Mouse (Mus musculus) neural tube, embryonic 12.5 days (tissue): ENCODE results near the gene Eml6. TPM values are rescaled to one million over a fixed set of nuclear protein-coding genes. Genes with fewer than 3 reads are reported as not detected.

Experiments used
- ATAC-seq: fragments of 200-750 bp; cut with Nextera tagmentation; 2 replicates; pipeline ENCODE4 v1.8.0; 2017; ENCODE audit warnings: low read depth, mild to moderate bottlenecking, moderate TSS enrichment, moderate library complexity; ENCODE audit not compliant: low FRiP score
- H3K27ac ChIP-seq: fragments of 300-500 bp; sonication (generic); 2 replicates; pipeline ENCODE4 v1.5.1; 2016
- H3K27me3 ChIP-seq: fragments of 300-500 bp; sonication (generic); replicated peaks from 2 replicates; pipeline ENCODE4 v1.6.1; 2016; ENCODE audit warnings: mild to moderate bottlenecking
- H3K36me3 ChIP-seq: fragments of 300-500 bp; sonication (generic); 2 replicates; pipeline ENCODE4 v1.6.1; 2016; ENCODE audit warnings: mild to moderate bottlenecking
- H3K4me1 ChIP-seq: fragments of 300-500 bp; sonication (generic); 2 replicates; pipeline ENCODE4 v1.6.1; 2016
- H3K4me2 ChIP-seq: fragments of 300-500 bp; sonication (generic); replicated peaks from 2 replicates; pipeline ENCODE4 v1.6.1; 2016; ENCODE audit warnings: mild to moderate bottlenecking
- H3K4me3 ChIP-seq: fragments of 300-500 bp; sonication (generic); 2 replicates; pipeline ENCODE4 v1.5.1; 2016
- H3K9ac ChIP-seq: fragments of 300-500 bp; sonication (generic); 2 replicates; pipeline ENCODE4 v1.6.1; 2016; ENCODE audit warnings: mild to moderate bottlenecking
- H3K9me3 ChIP-seq: fragments of 300-500 bp; sonication (generic); 2 replicates; pipeline ENCODE4 v1.6.1; 2016; ENCODE audit warnings: mild to moderate bottlenecking
- WGBS: fragments of 180-500 bp; shearing (Covaris S2); methylation state at CpG from one replicate; pipeline ENCODE4 v1.1.7; 2016; 5-methylcytosine and 5-hydroxymethylcytosine counted together
- polyA plus RNA-seq: library from polyadenylated mRNA; unstranded; fragments of >200 nt; fragmentation: Nextera tagmentation; extraction: Ambion mirVana; gene quantifications from 2 replicates; pipeline ENCODE4 v1.2.1, GENCODE M21; 2016

Eml6 gene
- polyA plus RNA-seq, result 3.7 TPM in 2 replicates

DNA sequence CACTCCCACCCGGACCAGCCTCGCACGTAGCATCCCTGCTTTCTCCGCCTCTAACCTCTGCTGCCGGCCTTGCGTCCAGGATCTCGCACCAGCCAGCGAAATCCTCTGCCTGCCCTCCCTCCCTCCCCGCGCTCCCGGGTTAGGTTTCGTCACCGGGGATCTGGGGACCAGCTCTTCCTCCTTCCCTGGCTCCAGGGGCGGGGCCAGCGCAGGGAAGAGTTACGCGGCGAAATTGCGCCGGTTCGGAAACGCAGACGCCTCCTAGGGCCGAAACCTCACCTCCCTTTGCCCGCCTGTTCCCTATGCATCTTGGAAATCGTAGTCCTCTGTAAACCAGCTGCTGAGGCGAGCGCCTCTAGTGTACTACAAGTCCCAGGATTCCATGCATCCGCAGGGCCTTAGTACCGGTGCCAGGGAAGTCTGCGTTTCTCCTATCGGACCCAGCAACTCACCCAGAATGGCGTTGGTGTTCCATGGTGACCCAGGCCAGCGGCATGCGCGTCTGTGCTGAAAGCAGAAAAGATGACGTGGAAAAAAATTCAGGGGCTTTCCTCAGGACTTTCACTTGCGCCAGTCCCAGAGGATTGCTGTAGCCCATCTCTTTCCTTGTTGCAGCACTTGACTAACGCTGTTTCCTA lies at the start of gene Eml6:
Eml6 (minus strand) TSS at position 199 of the 638 bp plus-strand sequence.
- H3K27ac ChIP-seq, result peak within 1 kb of the TSS; percentile 53; the same call in 1 of the 2 replicates
- peak; percentile 100 for ATAC-seq
- H3K36me3 ChIP-seq, result no peaks in the 10 kb centered on the region
- H3K4me2 ChIP-seq, result peak within 1 kb of the TSS; percentile 97
- H3K9me3 ChIP-seq, result no peaks in the 10 kb centered on the region
- WGBS, result under 1% methylated on average over 39 of the region's 39 CpGs
- peak within 1 kb of the TSS; percentile 67 for H3K9ac ChIP-seq
- peak within 1 kb of the TSS; percentile 57 for H3K4me3 ChIP-seq
- peaks cover 14% of the 10 kb centered on the region for H3K27me3 ChIP-seq
- peaks cover 9% of the 10 kb centered on the region; the same call in 1 of the 2 replicates for H3K4me1 ChIP-seq

DNA sequence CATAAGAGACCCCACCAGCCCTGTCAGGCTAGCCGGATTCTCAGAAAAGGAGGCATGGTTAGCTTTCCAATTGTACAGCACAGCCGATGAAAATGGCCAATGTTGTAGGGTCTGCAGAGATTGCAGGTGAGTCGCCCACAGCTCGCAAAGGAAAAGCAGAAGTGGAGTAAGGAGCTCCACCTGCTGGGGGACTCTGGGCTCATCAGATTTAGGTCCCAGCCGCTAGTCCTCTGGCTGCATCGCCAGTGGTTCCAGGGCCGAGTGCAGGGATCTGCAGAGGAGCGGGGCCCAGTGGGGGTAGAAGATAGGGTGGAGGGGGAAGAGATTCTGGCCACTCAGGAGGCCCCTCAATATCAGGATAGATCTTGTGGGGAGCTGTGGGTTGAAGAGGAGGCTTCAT lies 31.5 kb upstream of the Eml6 start:
- no peaks in the 10 kb centered on the region for H3K4me1 ChIP-seq
- no peak overlapping the region for H3K9ac ChIP-seq
- 0 out of 2 replicates have a peak, but pooled peaks have one; percentile 9 for ATAC-seq
- no peaks in the 10 kb centered on the region for H3K36me3 ChIP-seq
- H3K27ac ChIP-seq, result no peak overlapping the region
- 58% methylated on average over 8 of the region's 8 CpGs for WGBS
- H3K27me3 ChIP-seq, result no peaks in the 10 kb centered on the region
- no peaks in the 10 kb centered on the region for H3K9me3 ChIP-seq
- H3K4me2 ChIP-seq, result no peak overlapping the region
- no peak overlapping the region for H3K4me3 ChIP-seq

DNA sequence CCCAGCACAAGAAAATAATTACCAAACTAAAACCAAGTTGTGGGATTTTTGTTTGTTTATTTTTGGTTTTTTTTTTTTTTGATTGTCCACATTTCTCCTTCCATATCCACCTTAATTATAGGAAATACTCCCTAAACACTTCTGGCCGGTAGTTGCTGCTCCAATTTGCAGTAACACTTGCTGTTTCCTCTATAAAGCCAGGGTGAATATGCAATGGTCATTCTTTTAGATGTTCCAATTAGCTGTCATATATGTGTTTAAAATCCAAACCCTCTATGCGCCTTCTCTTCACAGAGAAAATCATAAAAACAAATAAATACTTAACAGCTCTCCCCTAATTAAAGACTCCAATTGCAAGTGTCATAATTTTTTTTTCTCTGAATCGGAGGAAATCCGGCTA lies 689 bp downstream of the Eml6 start:
- H3K36me3 ChIP-seq, result no peaks in the 10 kb centered on the region
- H3K4me1 ChIP-seq, result peaks cover 9% of the 10 kb centered on the region; the same call in 1 of the 2 replicates
- H3K9ac ChIP-seq, result no peak overlapping the region
- WGBS, result 9% methylated on average over 4 of the region's 4 CpGs
- no peak for ATAC-seq
- H3K27me3 ChIP-seq, result peaks cover 14% of the 10 kb centered on the region
- no peaks in the 10 kb centered on the region for H3K9me3 ChIP-seq
- H3K4me2 ChIP-seq, result peak overlapping the region; percentile 97
- H3K4me3 ChIP-seq, result peak overlapping the region; percentile 57
- H3K27ac ChIP-seq, result no peak overlapping the region

DNA sequence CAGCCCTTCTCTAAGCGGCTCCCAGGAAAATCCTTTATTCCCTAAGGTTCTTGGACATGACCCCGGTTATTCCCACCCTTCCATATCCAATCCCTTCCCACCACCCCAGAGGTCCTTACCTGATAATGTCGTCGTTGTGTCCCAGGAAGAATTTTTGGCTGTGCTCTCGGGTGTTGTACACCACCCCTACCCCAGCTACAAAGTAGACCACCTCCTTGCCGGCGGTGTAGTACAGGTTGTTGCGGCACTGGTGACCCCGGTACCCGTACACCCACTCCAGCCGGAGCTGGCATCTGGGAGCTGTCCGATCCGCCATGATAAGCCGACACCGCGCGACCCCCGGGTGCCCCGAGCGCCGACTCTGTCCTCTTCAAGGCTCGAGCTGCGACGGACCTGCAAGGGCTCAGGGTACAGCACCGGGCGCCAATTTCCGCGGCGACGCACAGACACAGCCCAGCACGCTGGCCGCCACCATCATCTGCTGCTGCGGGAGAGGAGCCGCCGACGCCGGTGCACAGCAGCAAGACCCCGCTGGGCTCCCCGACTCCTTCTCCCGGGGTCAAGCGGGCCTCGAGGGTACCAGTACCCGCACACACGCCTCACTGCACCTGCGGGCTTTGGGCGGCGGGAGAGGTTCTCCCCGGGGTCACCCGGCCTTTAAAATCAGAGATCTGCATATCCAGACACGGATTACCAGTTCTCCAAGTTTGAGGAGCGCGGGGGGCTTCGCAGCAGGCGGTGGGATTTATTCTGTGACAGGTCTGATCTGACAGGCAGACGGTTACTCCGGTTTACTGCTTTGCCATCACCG lies 1.4 kb downstream of the Eml6 start:
- Histone ChIP-seq H3K4me3 (peak overlapping the region; percentile 57), H3K36me3 (no peaks in the 10 kb centered on the region), H3K27me3 (peaks cover 14% of the 10 kb centered on the region), H3K9ac (peak overlapping the region; percentile 67), H3K4me2 (peak overlapping the region; percentile 97), H3K27ac (no peak overlapping the region), H3K9me3 (no peaks in the 10 kb centered on the region), H3K4me1 (peaks cover 9% of the 10 kb centered on the region; the same call in 1 of the 2 replicates)
- under 1% methylated on average over 57 of the region's 57 CpGs for whole genome bisulfite sequencing
- ATAC-seq, result 0 out of 2 replicates have a peak, but pooled peaks have one; percentile 3

DNA sequence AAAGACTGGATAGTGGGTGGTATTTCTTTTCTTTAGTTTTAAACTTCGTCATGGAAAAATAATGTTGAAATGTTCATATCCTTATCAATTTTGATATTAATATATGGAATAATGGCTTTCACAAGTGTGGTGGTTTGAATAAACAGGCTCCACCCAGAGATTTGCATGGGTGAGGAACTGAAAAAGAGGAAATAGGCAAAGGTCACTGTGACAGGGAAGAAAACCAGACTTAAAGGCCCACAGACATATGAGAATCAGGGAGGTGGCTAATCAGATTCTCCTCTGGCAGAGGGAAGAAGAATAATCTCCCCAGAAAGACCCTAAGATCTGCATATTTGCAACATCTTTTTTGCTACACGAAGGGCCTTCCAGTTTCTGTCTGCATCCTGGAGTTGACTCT lies 39.6 kb downstream of the Eml6 start:
- Histone ChIP-seq H3K4me1 (no peaks in the 10 kb centered on the region), H3K9ac (no peak overlapping the region), H3K9me3 (no peaks in the 10 kb centered on the region), H3K36me3 (no peaks in the 10 kb centered on the region), H3K4me2 (no peak overlapping the region), H3K27ac (no peak overlapping the region), H3K4me3 (no peak overlapping the region), H3K27me3 (no peaks in the 10 kb centered on the region)
- no peak for ATAC-seq
- WGBS, result 74% methylated on average over 2 of the region's 2 CpGs

DNA sequence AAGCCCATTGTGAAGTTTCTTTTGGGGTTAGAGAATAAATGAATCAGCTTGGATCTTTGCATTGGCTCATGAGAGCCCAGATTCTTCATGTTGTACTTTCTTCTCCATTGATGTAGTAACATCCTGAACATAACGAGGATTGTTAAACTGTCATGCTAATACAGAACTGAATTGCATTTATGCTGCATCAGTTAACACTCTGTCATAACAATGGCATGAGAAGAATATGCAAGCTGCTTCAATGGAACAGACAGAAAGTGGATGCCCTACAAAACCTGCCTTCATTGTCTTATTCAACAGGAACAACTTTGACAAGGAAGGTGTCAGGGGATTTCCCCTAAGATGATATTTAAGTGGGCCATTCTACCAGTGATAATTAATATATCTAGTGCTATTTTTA lies 57.0 kb downstream of the Eml6 start:
- H3K27ac ChIP-seq, result no peak overlapping the region
- H3K4me3 ChIP-seq, result no peak overlapping the region
- 63% methylated on average over 1 of the region's 1 CpGs for WGBS
- H3K9me3 ChIP-seq, result no peaks in the 10 kb centered on the region
- H3K4me1 ChIP-seq, result no peaks in the 10 kb centered on the region
- H3K27me3 ChIP-seq, result no peaks in the 10 kb centered on the region
- ATAC-seq, result no peak
- H3K4me2 ChIP-seq, result no peak overlapping the region
- no peaks in the 10 kb centered on the region for H3K36me3 ChIP-seq
- no peak overlapping the region for H3K9ac ChIP-seq

DNA sequence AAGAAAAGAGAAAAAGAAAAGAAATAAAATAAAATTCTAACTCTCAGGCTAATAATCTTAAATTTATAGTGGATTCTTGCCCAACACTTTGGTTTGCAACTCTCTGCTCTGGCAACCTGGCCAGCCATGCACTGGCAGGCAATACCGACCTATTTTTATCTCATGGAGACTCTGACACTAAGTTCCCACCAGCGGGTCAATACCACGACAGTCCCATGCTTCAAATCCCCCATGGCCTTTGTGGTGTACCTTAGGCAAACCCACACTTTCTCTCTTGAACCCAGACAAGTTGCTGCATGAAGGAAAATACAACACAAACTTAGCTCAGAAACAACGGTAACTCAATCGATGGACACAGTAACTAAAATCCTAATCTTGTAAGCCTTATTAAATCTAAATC lies 66.5 kb downstream of the Eml6 start:
- no peaks in the 10 kb centered on the region for H3K4me1 ChIP-seq
- no peak overlapping the region for H3K4me3 ChIP-seq
- no peaks in the 10 kb centered on the region for H3K36me3 ChIP-seq
- no peak overlapping the region for H3K9ac ChIP-seq
- WGBS, result 92% methylated on average over 5 of the region's 5 CpGs
- ATAC-seq, result no peak
- H3K27ac ChIP-seq, result no peak overlapping the region
- no peaks in the 10 kb centered on the region for H3K9me3 ChIP-seq
- H3K4me2 ChIP-seq, result no peak overlapping the region
- H3K27me3 ChIP-seq, result no peaks in the 10 kb centered on the region

DNA sequence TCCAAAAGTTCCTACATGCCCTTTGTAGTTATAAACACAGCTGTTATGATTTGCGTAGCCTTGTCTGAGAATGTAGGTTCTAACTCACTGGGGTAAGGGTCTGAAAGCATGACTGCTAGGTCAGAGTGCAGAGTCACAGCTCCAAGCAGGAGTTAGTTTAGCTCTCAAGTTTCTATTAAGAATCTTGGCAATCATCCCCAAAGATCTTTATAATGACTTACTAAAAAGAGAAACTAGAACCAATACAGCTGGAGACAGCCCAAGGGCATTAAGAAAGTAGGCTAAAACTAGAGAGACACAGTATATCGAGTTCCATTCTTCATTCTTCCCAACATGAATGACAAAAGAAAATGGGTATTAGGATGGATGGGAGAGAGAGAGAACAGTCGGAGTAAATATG lies 81.2 kb downstream of the Eml6 start:
- 87% methylated on average over 3 of the region's 3 CpGs for WGBS
- Histone ChIP-seq H3K27me3 (no peaks in the 10 kb centered on the region), H3K4me3 (no peak overlapping the region), H3K36me3 (no peaks in the 10 kb centered on the region), H3K9ac (no peak overlapping the region), H3K4me2 (no peak overlapping the region), H3K4me1 (no peaks in the 10 kb centered on the region), H3K9me3 (0 out of 2 replicates have a peak, but pooled peaks cover 3% of the 10 kb centered on the region), H3K27ac (no peak overlapping the region)
- no peak for ATAC-seq

DNA sequence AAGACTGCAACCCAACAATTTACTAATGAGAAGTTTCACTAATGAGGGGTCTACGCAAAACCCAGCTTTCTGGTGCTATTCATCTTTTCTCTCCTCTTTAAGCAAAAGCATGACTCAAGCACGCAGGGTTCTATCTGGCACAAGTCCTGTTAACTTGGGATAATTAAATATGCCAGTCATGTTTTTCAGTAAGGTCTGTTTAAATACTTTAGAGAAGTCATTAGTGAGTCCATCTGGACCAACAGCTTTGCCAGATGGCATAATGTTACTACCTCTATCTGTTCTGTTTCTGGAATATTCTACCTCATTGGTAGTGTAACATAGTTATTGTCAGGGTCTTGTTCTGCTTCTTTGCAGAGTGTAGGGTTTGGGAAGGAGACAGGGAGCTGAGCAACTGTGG lies 101.5 kb downstream of the Eml6 start:
- no peaks in the 10 kb centered on the region for H3K4me1 ChIP-seq
- H3K36me3 ChIP-seq, result no peaks in the 10 kb centered on the region
- H3K4me3 ChIP-seq, result no peak overlapping the region
- no peak overlapping the region for H3K27ac ChIP-seq
- no peak for ATAC-seq
- H3K27me3 ChIP-seq, result no peaks in the 10 kb centered on the region
- H3K9ac ChIP-seq, result no peak overlapping the region
- no peaks in the 10 kb centered on the region for H3K9me3 ChIP-seq
- no peak overlapping the region for H3K4me2 ChIP-seq
- WGBS, result 87% methylated on average over 2 of the region's 2 CpGs

DNA sequence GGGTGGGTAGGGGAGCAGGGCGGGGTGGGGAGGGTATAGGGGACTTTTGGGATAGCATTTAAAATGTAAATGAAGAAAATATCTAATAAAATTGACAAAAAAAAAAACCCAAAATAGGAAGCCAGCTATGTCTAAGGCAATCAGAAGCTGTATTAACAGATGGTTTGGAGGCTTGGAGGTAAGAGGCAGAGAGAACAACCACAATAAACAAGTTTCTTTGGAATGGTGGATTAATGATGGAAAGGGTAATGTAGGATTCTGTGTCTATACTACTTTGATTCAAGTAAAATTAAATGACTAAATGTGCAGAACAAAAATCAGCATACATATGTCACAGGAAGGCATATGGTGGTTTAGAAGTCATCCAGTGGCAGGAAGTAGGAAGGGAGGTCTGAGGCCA lies 102.0 kb downstream of the Eml6 start:
- H3K27me3 ChIP-seq, result no peaks in the 10 kb centered on the region
- no peak overlapping the region for H3K4me2 ChIP-seq
- no peak for ATAC-seq
- H3K27ac ChIP-seq, result no peak overlapping the region
- H3K9me3 ChIP-seq, result no peaks in the 10 kb centered on the region
- no peaks in the 10 kb centered on the region for H3K4me1 ChIP-seq
- H3K4me3 ChIP-seq, result no peak overlapping the region
- 89% methylated on average over 1 of the region's 1 CpGs for WGBS
- no peaks in the 10 kb centered on the region for H3K36me3 ChIP-seq
- H3K9ac ChIP-seq, result no peak overlapping the region

DNA sequence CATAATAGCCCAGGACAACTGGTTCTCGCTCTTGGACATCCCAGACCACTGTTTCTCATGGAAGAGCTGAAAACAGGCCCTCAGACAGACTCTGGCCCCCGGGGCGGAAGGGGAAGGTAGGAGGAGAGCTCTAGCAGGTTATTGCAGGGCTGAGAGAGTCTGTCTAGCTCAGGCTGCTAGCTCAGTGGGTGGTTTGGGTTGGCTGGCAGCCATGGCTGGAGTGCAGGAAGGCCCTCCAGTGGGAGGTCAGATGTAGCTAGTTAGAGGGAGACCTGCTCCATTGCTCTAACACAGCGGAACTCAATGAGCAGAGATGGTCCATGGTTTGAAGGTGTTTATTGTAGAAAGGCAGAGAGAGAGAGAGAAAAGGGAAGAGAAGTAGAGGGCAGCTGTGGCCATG lies 112.7 kb downstream of the Eml6 start:
- Histone ChIP-seq H3K36me3 (no peaks in the 10 kb centered on the region), H3K9me3 (no peaks in the 10 kb centered on the region), H3K4me3 (no peak overlapping the region), H3K27me3 (no peaks in the 10 kb centered on the region), H3K4me2 (no peak overlapping the region), H3K9ac (no peak overlapping the region), H3K4me1 (no peaks in the 10 kb centered on the region), H3K27ac (no peak overlapping the region)
- ATAC-seq, result no peak
- 83% methylated on average over 4 of the region's 4 CpGs for WGBS

DNA sequence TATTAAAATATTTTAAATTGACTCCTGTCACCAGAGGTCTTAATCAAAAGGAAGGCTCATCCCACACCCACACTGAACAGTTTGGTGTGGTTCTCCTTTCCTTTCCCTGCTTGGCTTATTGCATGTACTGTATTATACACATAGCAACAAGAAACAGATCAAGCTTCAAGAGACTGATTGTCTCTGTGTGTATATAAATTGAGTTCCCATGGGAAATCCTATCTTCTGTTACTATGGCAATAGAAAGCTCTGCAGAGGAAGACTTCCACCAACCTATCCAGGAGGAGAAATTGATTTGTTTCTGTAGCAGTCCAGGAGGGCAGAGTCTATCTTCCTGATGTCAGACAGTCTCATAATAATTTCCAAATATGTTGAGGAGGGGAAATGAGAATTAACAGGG lies 116.5 kb downstream of the Eml6 start:
- ATAC-seq, result peak; percentile 68
- H3K27me3 ChIP-seq, result no peaks in the 10 kb centered on the region

More for the DNA sequence above, 116.5 kb downstream of the Eml6 start:
- Histone ChIP-seq H3K36me3 (no peaks in the 10 kb centered on the region), H3K9me3 (no peaks in the 10 kb centered on the region), H3K4me2 (no peak overlapping the region), H3K9ac (no peak overlapping the region), H3K27ac (no peak overlapping the region), H3K4me3 (no peak overlapping the region), H3K4me1 (no peaks in the 10 kb centered on the region)
